Mouse (Mus musculus) hindbrain, embryonic 14.5 days (tissue): ENCODE data around the gene Celf2. TPM values are rescaled to one million over a fixed set of nuclear protein-coding genes. Genes with fewer than 3 reads are reported as not detected.

Experiments used
- ATAC-seq: fragments of 200-750 bp; cut with Nextera tagmentation; 2 replicates; pipeline ENCODE4 v1.8.0; 2017; ENCODE audit warnings: moderate number of reproducible peaks, mild to moderate bottlenecking, moderate TSS enrichment, moderate library complexity; ENCODE audit not compliant: low FRiP score
- DNase-seq: peaks from one replicate; pipeline ENCODE4 v3.0.0-alpha.2; 2015; ENCODE audit warnings: low spot score
- H3K27ac ChIP-seq: fragments of 300-500 bp; sonication (generic); 2 replicates; pipeline ENCODE4 v1.5.1; 2014; ENCODE audit warnings: mild to moderate bottlenecking, moderate library complexity
- H3K27me3 ChIP-seq: fragments of 300-500 bp; sonication (generic); 2 replicates; pipeline ENCODE4 v1.6.1; 2014; ENCODE audit warnings: mild to moderate bottlenecking, low read length, mixed read lengths; ENCODE audit not compliant: control insufficient read depth, insufficient read depth
- H3K36me3 ChIP-seq: fragments of 300-500 bp; sonication (generic); replicated peaks from 2 replicates; pipeline ENCODE4 v1.6.1; 2014; ENCODE audit not compliant: control insufficient read depth, insufficient read depth
- H3K4me1 ChIP-seq: fragments of 300-500 bp; sonication (generic); replicated peaks from 2 replicates; pipeline ENCODE4 v1.6.1; 2014; ENCODE audit warnings: antibody characterized with exemption, low read length, mixed read lengths; ENCODE audit not compliant: control insufficient read depth, insufficient read depth
- H3K4me2 ChIP-seq: fragments of 300-500 bp; sonication (generic); replicated peaks from 2 replicates; pipeline ENCODE4 v1.6.1; 2014; ENCODE audit warnings: mild to moderate bottlenecking, moderate library complexity
- H3K4me3 ChIP-seq: fragments of 300-500 bp; sonication (generic); replicated peaks from 2 replicates; pipeline ENCODE4 v1.5.1; 2014; ENCODE audit warnings: mild to moderate bottlenecking, low read length
- H3K9ac ChIP-seq: fragments of 300-500 bp; sonication (generic); 2 replicates; pipeline ENCODE4 v1.6.1; 2014
- H3K9me3 ChIP-seq: fragments of 300-500 bp; sonication (generic); 2 replicates; pipeline ENCODE4 v1.6.1; 2016; ENCODE audit warnings: low read length; ENCODE audit not compliant: control insufficient read depth
- WGBS: fragments of 180-500 bp; shearing (Covaris S2); extraction: QIAGEN DNeasy Blood & Tissue Kit; methylation state at CpG from one replicate; pipeline ENCODE4 v1.1.7; 2014; 5-methylcytosine and 5-hydroxymethylcytosine counted together
- polyA plus RNA-seq: library from polyadenylated mRNA; unstranded; fragments of >200 nt; fragmentation: Nextera tagmentation; extraction: Ambion mirVana; gene quantifications from 2 replicates; pipeline ENCODE4 v1.2.1, GENCODE M21; 2014

Gene Celf2
- polyA plus RNA-seq, 1 experiment from 2014 or later, result 131 TPM

- ATAC-seq (no peak), DNase-seq (no peak)
- Histone ChIP-seq H3K27ac (no peak overlapping the region), H3K9me3 (no peaks in the 10 kb centered on the region), H3K4me2 (no peak overlapping the region), H3K27me3 (no peaks in the 10 kb centered on the region), H3K4me1 (no peaks in the 10 kb centered on the region; the same call in 1 of the 2 replicates), H3K9ac (no peak overlapping the region), H3K36me3 (no peaks in the 10 kb centered on the region), H3K4me3 (no peak overlapping the region)
- 92% methylated on average over 1 of the region's 1 CpGs for WGBS
These were observed 364.5 kb downstream of the Celf2 start for GRCm38 (mm10) chr2:7144871-7145270.

- H3K36me3 ChIP-seq, result no peaks in the 10 kb centered on the region
- H3K27ac ChIP-seq, result no peak overlapping the region
- H3K4me2 ChIP-seq, result no peak overlapping the region
- H3K9ac ChIP-seq, result no peak overlapping the region
- H3K4me1 ChIP-seq, result no peaks in the 10 kb centered on the region
- WGBS, result 98% methylated on average over 2 of the region's 2 CpGs
- no peak overlapping the region for H3K4me3 ChIP-seq
- H3K27me3 ChIP-seq, result no peaks in the 10 kb centered on the region
- DNase-seq, result no peak
- H3K9me3 ChIP-seq, result no peaks in the 10 kb centered on the region
- no peak for ATAC-seq
These were observed 386.0 kb downstream of the Celf2 start for GRCm38 (mm10) chr2:7123366-7123765.

- Histone ChIP-seq H3K27ac (no peak overlapping the region), H3K9ac (no peak overlapping the region), H3K4me2 (no peak overlapping the region), H3K9me3 (no peaks in the 10 kb centered on the region), H3K4me3 (no peak overlapping the region), H3K27me3 (no peaks in the 10 kb centered on the region), H3K4me1 (peaks cover 5% of the 10 kb centered on the region; the same call in 1 of the 2 replicates), H3K36me3 (no peaks in the 10 kb centered on the region)
- 25% methylated on average over 2 of the region's 2 CpGs for WGBS
- no peak for DNase-seq
- no peak for ATAC-seq
These were observed 393.6 kb downstream of the Celf2 start for GRCm38 (mm10) chr2:7115801-7116200.

- DNase-seq, result no peak
- Histone ChIP-seq H3K27me3 (no peaks in the 10 kb centered on the region), H3K9ac (no peak overlapping the region), H3K4me3 (no peak overlapping the region), H3K9me3 (no peaks in the 10 kb centered on the region), H3K4me1 (peaks cover 5% of the 10 kb centered on the region; the same call in 1 of the 2 replicates), H3K36me3 (no peaks in the 10 kb centered on the region), H3K27ac (no peak overlapping the region), H3K4me2 (no peak overlapping the region)
- ATAC-seq, result no peak
- 28% methylated on average over 3 of the region's 3 CpGs for WGBS
These were observed 394.2 kb downstream of the Celf2 start for GRCm38 (mm10) chr2:7115161-7115560.

- Histone ChIP-seq H3K27me3 (no peaks in the 10 kb centered on the region), H3K4me1 (peaks cover 5% of the 10 kb centered on the region; the same call in 1 of the 2 replicates), H3K4me3 (no peak overlapping the region), H3K36me3 (no peaks in the 10 kb centered on the region), H3K9me3 (no peaks in the 10 kb centered on the region), H3K4me2 (no peak overlapping the region), H3K27ac (no peak overlapping the region), H3K9ac (no peak overlapping the region)
- DNase-seq (no peak), ATAC-seq (no peak)
- 79% methylated on average over 4 of the region's 4 CpGs for WGBS
These were observed 395.6 kb downstream of the Celf2 start for GRCm38 (mm10) chr2:7113738-7114137.

GRCm38 (mm10) chr2:7112156-7112813 is 397.1 kb downstream of the Celf2 start:
- H3K36me3 ChIP-seq, result no peaks in the 10 kb centered on the region
- no peak overlapping the region for H3K4me3 ChIP-seq
- ATAC-seq (no peak), DNase-seq (no peak)
- no peak overlapping the region for H3K9ac ChIP-seq
- WGBS, result 63% methylated on average over 4 of the region's 4 CpGs
- no peaks in the 10 kb centered on the region for H3K27me3 ChIP-seq
- H3K4me1 ChIP-seq, result peaks cover 5% of the 10 kb centered on the region; the same call in 1 of the 2 replicates
- no peak overlapping the region for H3K4me2 ChIP-seq
- no peak overlapping the region for H3K27ac ChIP-seq
- H3K9me3 ChIP-seq, result no peaks in the 10 kb centered on the region

- no peak overlapping the region for H3K4me2 ChIP-seq
These were observed 415.9 kb downstream of the Celf2 start for GRCm38 (mm10) chr2:7093414-7093813.

GRCm38 (mm10) chr2:7092641-7093040 is 416.7 kb downstream of the Celf2 start:
- Histone ChIP-seq H3K4me2 (no peak overlapping the region), H3K27me3 (no peaks in the 10 kb centered on the region), H3K9ac (no peak overlapping the region), H3K9me3 (no peaks in the 10 kb centered on the region), H3K4me1 (peaks cover 23% of the 10 kb centered on the region), H3K36me3 (no peaks in the 10 kb centered on the region), H3K27ac (no peak overlapping the region), H3K4me3 (no peak overlapping the region)
- DNase-seq, result no peak
- WGBS, result 94% methylated on average over 5 of the region's 5 CpGs
- no peak for ATAC-seq

More at GRCm38 (mm10) chr2:7093414-7093813, 415.9 kb downstream of the Celf2 start:
- H3K27ac ChIP-seq, result no peak overlapping the region
- H3K9ac ChIP-seq, result no peak overlapping the region
- WGBS, result 61% methylated on average over 3 of the region's 3 CpGs
- ATAC-seq (no peak), DNase-seq (no peak)
- H3K4me3 ChIP-seq, result no peak overlapping the region
- H3K27me3 ChIP-seq, result no peaks in the 10 kb centered on the region
- peaks cover 22% of the 10 kb centered on the region for H3K4me1 ChIP-seq
- H3K36me3 ChIP-seq, result no peaks in the 10 kb centered on the region
- no peaks in the 10 kb centered on the region for H3K9me3 ChIP-seq

- no peak overlapping the region for H3K4me2 ChIP-seq
- DNase-seq (no peak), ATAC-seq (no peak)
- peaks cover 23% of the 10 kb centered on the region for H3K4me1 ChIP-seq
- WGBS, result 80% methylated on average over 1 of the region's 1 CpGs
- H3K9ac ChIP-seq, result no peak overlapping the region
- no peaks in the 10 kb centered on the region for H3K36me3 ChIP-seq
- H3K27ac ChIP-seq, result no peak overlapping the region
- no peaks in the 10 kb centered on the region for H3K9me3 ChIP-seq
- no peak overlapping the region for H3K4me3 ChIP-seq
- H3K27me3 ChIP-seq, result no peaks in the 10 kb centered on the region
These were observed 418.9 kb downstream of the Celf2 start for GRCm38 (mm10) chr2:7090496-7090895.
